Comparison of ENCODE assay signal across 9 mouse cellular contexts in genomic region chr10:60779628-60780027, GRCm38 (mm10). TPM values are rescaled to one million over a fixed set of nuclear protein-coding genes. Genes with fewer than 3 reads are reported as not detected.
DNase-seq lines count a peak whose midpoint lies in the region; ATAC-seq and TF ChIP-seq lines count a peak whose summit lies in the region.
"Had no signal": no experiment of that assay in that cellular context is flagged by ENCODE, and none has a peak within 500 bp of the region (broad histone marks: within the 10 kb centered on the region; RNA-seq: fewer than 3 reads in every experiment).

No protein-coding gene starts in this region.

- no peak overlapping the region for H3K9ac ChIP-seq in ES-E14 (ENCODE audit: insufficient read depth, low read depth, low read length, poor library complexity, severe bottlenecking)
- H3K9ac ChIP-seq in forebrain, embryonic 14.5 days (ENCODE audit: low read length) = no peak overlapping the region
- H3K9ac ChIP-seq: liver, embryonic 15.5 days had no signal

- DNase-seq in ES-E14 (ENCODE audit: low read depth, low spot score) = peak; percentile 83
- peak; percentile 79 for DNase-seq in cerebellum, adult 11 months
- DNase-seq in forebrain, embryonic 14.5 days (ENCODE audit: low spot score) = peak; percentile 88
- peak; percentile 86 for DNase-seq in heart, postnatal 14 days
- peak; percentile 90 to 91 for DNase-seq in kidney, postnatal 4 days
- DNase-seq in lung, adult 2 months = peak; percentile 75
- DNase-seq in ovary, postnatal 14 days (ENCODE audit: low spot score) = peak; percentile 72
- DNase-seq in thymus, postnatal 14 days = peak; percentile 75

- peak overlapping the region in 1 of 2 experiments; percentile 34; a peak in 1 of 4 replicates for H3K4me3 ChIP-seq in ES-E14 (ENCODE audit: insufficient read depth in 1 of 2, low read depth in 1 of 2, low read length in 2 of 2, poor library complexity in 1 of 2, severe bottlenecking in 1 of 2)
- H3K4me3 ChIP-seq in forebrain, embryonic 14.5 days (ENCODE audit: low read depth, low read length) = no peak overlapping the region
- no peak overlapping the region for H3K4me3 ChIP-seq in lung, adult 2 months (replicated peaks; ENCODE audit: extremely low read depth, low read depth, low read length)
- H3K4me3 ChIP-seq: liver, embryonic 15.5 days had no signal

- H3K4me2 ChIP-seq in forebrain, embryonic 14.5 days (ENCODE audit: low read length) = 0 out of 2 replicates have a peak overlapping the region, but pooled peaks have one; percentile 15
- H3K4me2 ChIP-seq: liver, embryonic 15.5 days had no signal

- H3K27me3 ChIP-seq in forebrain, embryonic 14.5 days (replicated peaks; ENCODE audit: control insufficient read depth, insufficient read depth, low read length) = no peaks in the 10 kb centered on the region
- H3K27me3 ChIP-seq: liver, embryonic 15.5 days had no signal

- peak; percentile 63 for ATAC-seq in forebrain, embryonic 14.5 days

- peaks cover 12% of the 10 kb centered on the region; the same call in 1 of the 2 replicates for H3K36me3 ChIP-seq in ES-E14 (ENCODE audit: control insufficient read depth, insufficient read depth, low read length, poor library complexity, severe bottlenecking)
- no peaks in the 10 kb centered on the region for H3K36me3 ChIP-seq in forebrain, embryonic 14.5 days (ENCODE audit: control insufficient read depth, insufficient read depth, low read length)
- H3K36me3 ChIP-seq: liver, embryonic 15.5 days had no signal

- H3K27ac ChIP-seq in ES-E14 (ENCODE audit: insufficient read depth, low read depth, low read length, poor library complexity, severe bottlenecking) = no peak overlapping the region
- H3K27ac ChIP-seq in forebrain, embryonic 14.5 days (ENCODE audit: low read depth, low read length) = no peak overlapping the region
- H3K27ac ChIP-seq: liver, embryonic 15.5 days had no signal

- H3K9me3 ChIP-seq in ES-E14 (ENCODE audit: control insufficient read depth, insufficient read depth, low read depth, low read length) = no peaks in the 10 kb centered on the region
- no peaks in the 10 kb centered on the region for H3K9me3 ChIP-seq in forebrain, embryonic 14.5 days (replicated peaks; ENCODE audit: control insufficient read depth, low read length)
- H3K9me3 ChIP-seq: liver, embryonic 15.5 days had no signal

- in situ Hi-C loops in ES-E14 (cut with MboI; ENCODE audit: low sequenced_read_pairs in 2 of 2, unreplicated experiment in 2 of 2) = loop anchor here (10.0 to 25.0 kb wide), 2 partner anchors 283 to 285 kb away; no protein-coding TSS in a partner anchor

- peak; percentile 98 for TF ChIP-seq CTCF in lung, adult 2 months (IDR thresholded peaks at IDR 0.05; ENCODE audit: insufficient read depth, low read length)

- no peak for TF ChIP-seq POLR2A in lung, adult 2 months (IDR thresholded peaks at IDR 0.05; ENCODE audit: borderline replicate concordance, extremely low read depth, low read depth, low read length)

- intact Hi-C loops in heart, postnatal 14 days (cut with DNase I) = loop anchor here (1.0 to 5.0 kb wide), 4 partner anchors 55 to 288 kb away; no protein-coding TSS in a partner anchor

- peaks cover 7 to 17% of the 10 kb centered on the region in 2 experiments for H3K4me1 ChIP-seq in ES-E14 (ENCODE audit: control insufficient read depth in 2 of 2, insufficient read depth in 2 of 2, low read length in 2 of 2, poor library complexity in 1 of 2)
- no peaks in the 10 kb centered on the region for H3K4me1 ChIP-seq in forebrain, embryonic 14.5 days (ENCODE audit: control insufficient read depth, insufficient read depth, low read length)
- no peaks in the 10 kb centered on the region for H3K4me1 ChIP-seq in lung, adult 2 months (ENCODE audit: control insufficient read depth, insufficient read depth, low read length)
- H3K4me1 ChIP-seq: liver, embryonic 15.5 days had no signal

- 6% methylated on average over 9 of the region's 9 CpGs for WGBS in forebrain, embryonic 14.5 days
- 8% methylated on average over 9 of the region's 9 CpGs for whole genome bisulfite sequencing in lung, adult 2 months

TF ChIP-seq in ES-E14, 5 proteins besides CTCF, POLR2A, EP300 and RAD21:
- no peak for TF ChIP-seq ZNF384 (IDR thresholded peaks at IDR 0.05; ENCODE audit: low read depth, low read length)
- peak; percentile 51 for TF ChIP-seq ZC3H11A (IDR thresholded peaks at IDR 0.05; ENCODE audit: borderline replicate concordance, low read depth, low read length)
- TF ChIP-seq MAFK (IDR thresholded peaks at IDR 0.05; ENCODE audit: insufficient read depth, low read depth, low read length) = no peak
- no peak for TF ChIP-seq HCFC1 (IDR thresholded peaks at IDR 0.05; ENCODE audit: borderline replicate concordance, insufficient read depth, low read length)
TF ChIP-seq in ES-E14: peak in this region for 1.

RNA-seq across cellular contexts. Expression of gene Slc29a3, which starts 27.0 kb away (rescaled TPM):
- 11.9 and 21.4 TPM in 2 replicates for total RNA-seq in ES-E14 (2012; rRNA removed)
- polyA plus RNA-seq in forebrain, embryonic 14.5 days (2014; fragmentation: Nextera tagmentation; extraction: Ambion mirVana) = 6.5 and 8.5 TPM in 2 replicates
- 1 to 10 TPM; 6.1 to 7.4 TPM for total RNA-seq in heart, postnatal 14 days (2021)
- polyA plus RNA-seq in lung, adult 2 months (2012; rRNA removed) = 8.0 and 10.0 TPM in 2 replicates

RNA-seq across cellular contexts. Expression of gene Unc5b, which starts 51.8 kb away (rescaled TPM):
- 75.5 and 82.0 TPM in 2 replicates for total RNA-seq in ES-E14 (2012; rRNA removed)
- 2.1 and 2.3 TPM in 2 replicates for polyA plus RNA-seq in forebrain, embryonic 14.5 days (2014; fragmentation: Nextera tagmentation; extraction: Ambion mirVana)
- total RNA-seq in heart, postnatal 14 days (2021) = 10 to 100 TPM; 24.0 to 25.1 TPM
- polyA plus RNA-seq in lung, adult 2 months (2012; rRNA removed) = 13.4 and 16.8 TPM in 2 replicates
